Comparison of ENCODE assay signal across 22 mouse cellular contexts in genomic region chr4:118740988-118741698, GRCm38 (mm10). TPM values are rescaled to one million over a fixed set of nuclear protein-coding genes. Genes with fewer than 3 reads are reported as not detected.
DNase-seq lines count a peak whose midpoint lies in the region; ATAC-seq lines count a peak whose summit lies in the region.
"Had no signal": no experiment of that assay in that cellular context is flagged by ENCODE, and none has a peak within 500 bp of the region (broad histone marks: within the 10 kb centered on the region; RNA-seq: fewer than 3 reads in every experiment).

No protein-coding gene starts in this region.

- no peak overlapping the region for H3K9ac ChIP-seq in heart, embryonic 13.5 days
- no peak overlapping the region for H3K9ac ChIP-seq in hindbrain, embryonic 12.5 days
- no peak overlapping the region for H3K9ac ChIP-seq in midbrain, embryonic 14.5 days (replicated peaks; ENCODE audit: low read length)
- H3K9ac ChIP-seq: lung, embryonic 14.5 days had no signal

- ATAC-seq in heart, embryonic 13.5 days (ENCODE audit: extremely low read depth, insufficient number of reproducible peaks, low FRiP score, low TSS enrichment): no peak
- ATAC-seq in hindbrain, embryonic 12.5 days (ENCODE audit: low FRiP score): no peak
- ATAC-seq in midbrain, embryonic 14.5 days (ENCODE audit: low FRiP score, low TSS enrichment): no peak
- ATAC-seq in activated CD4-positive, CD25-positive, alpha-beta regulatory T cell, adult 4 months: no peak

- intact Hi-C loops in heart, postnatal 25 days (cut with DNase I): no loop called here

- H3K36me3 ChIP-seq in heart, embryonic 13.5 days: no peaks in the 10 kb centered on the region
- H3K36me3 ChIP-seq in hindbrain, embryonic 12.5 days: no peaks in the 10 kb centered on the region
- H3K36me3 ChIP-seq in midbrain, embryonic 14.5 days (ENCODE audit: control insufficient read depth, insufficient read depth, low read length): no peaks in the 10 kb centered on the region

- peaks cover 4% of the 10 kb centered on the region for H3K9me3 ChIP-seq in heart, embryonic 13.5 days
- H3K9me3 ChIP-seq in hindbrain, embryonic 12.5 days (replicated peaks): peaks cover 1% of the 10 kb centered on the region; the same call in 1 of the 2 replicates
- H3K9me3 ChIP-seq in midbrain, embryonic 14.5 days (ENCODE audit: control insufficient read depth, low read length): 0 out of 2 replicates have a peak, but pooled peaks cover 1% of the 10 kb centered on the region

- H3K27me3 ChIP-seq in heart, embryonic 13.5 days (replicated peaks): peaks cover 48% of the 10 kb centered on the region
- H3K27me3 ChIP-seq in hindbrain, embryonic 12.5 days: peaks cover 27% of the 10 kb centered on the region
- H3K27me3 ChIP-seq in midbrain, embryonic 14.5 days (ENCODE audit: control insufficient read depth, insufficient read depth, low read length): no peaks in the 10 kb centered on the region

- H3K27ac ChIP-seq in heart, embryonic 13.5 days (replicated peaks): no peak overlapping the region
- H3K27ac ChIP-seq in hindbrain, embryonic 12.5 days: no peak overlapping the region
- no peak overlapping the region for H3K27ac ChIP-seq in midbrain, embryonic 14.5 days (replicated peaks; ENCODE audit: low read depth, low read length)
- H3K27ac ChIP-seq: heart, adult 2 months; kidney, postnatal 0 days had no signal

- no peak overlapping the region for H3K4me3 ChIP-seq in heart, embryonic 13.5 days
- no peak overlapping the region for H3K4me3 ChIP-seq in hindbrain, embryonic 12.5 days
- no peak overlapping the region for H3K4me3 ChIP-seq in midbrain, embryonic 14.5 days (replicated peaks; ENCODE audit: low read depth, low read length)
- H3K4me3 ChIP-seq: heart, adult 2 months; megakaryocyte, embryonic 14.5 days had no signal

- WGBS in heart, embryonic 13.5 days: 10% methylated on average over 11 of the region's 11 CpGs
- 3% methylated on average over 11 of the region's 11 CpGs for WGBS in hindbrain, embryonic 12.5 days
- 4% methylated on average over 11 of the region's 11 CpGs for WGBS in midbrain, embryonic 14.5 days

- 0 out of 2 replicates have a peak, but pooled peaks cover 4% of the 10 kb centered on the region for H3K4me1 ChIP-seq in heart, embryonic 13.5 days
- H3K4me1 ChIP-seq in hindbrain, embryonic 12.5 days: peaks cover 4% of the 10 kb centered on the region; the same call in 1 of the 2 replicates
- H3K4me1 ChIP-seq in midbrain, embryonic 14.5 days (ENCODE audit: control insufficient read depth, insufficient read depth, low read length): no peaks in the 10 kb centered on the region
- H3K4me1 ChIP-seq: megakaryocyte, embryonic 14.5 days had no signal

- DNase-seq in heart, postnatal 25 days (ENCODE audit: low spot score): no peak
- DNase-seq in R1 (ENCODE audit: low read depth, low spot score) (peak; percentile 99), MN1 (ENCODE audit: low spot score) (no peak)
- DNase-seq in midbrain, embryonic 14.5 days: peak; percentile 0
- DNase-seq in layer of hippocampus, adult 18-20 months (ENCODE audit: low spot score in 2 of 2): no peak
- DNase-seq: adrenal gland, adult 2 months; heart, adult 2 months; layer of hippocampus, adult 9-11 months; liver; thymus, adult 18-20 months had no signal

- H3K4me2 ChIP-seq in heart, embryonic 13.5 days: peak overlapping the region; percentile 27
- peak overlapping the region; percentile 24; the same call in 1 of the 2 replicates for H3K4me2 ChIP-seq in hindbrain, embryonic 12.5 days (replicated peaks)
- H3K4me2 ChIP-seq in midbrain, embryonic 14.5 days (ENCODE audit: low read length): peak overlapping the region; percentile 19
- H3K4me2 ChIP-seq: lung, embryonic 14.5 days had no signal

RNA-seq across cellular contexts. Expression of gene Olfr1339, which starts 9.2 kb away (rescaled TPM):
- not detected in 2 replicates for polyA plus RNA-seq in heart, embryonic 13.5 days (2015; fragmentation: Nextera tagmentation; extraction: Ambion mirVana)
- not detected for total RNA-seq in heart, postnatal 25 days (2021)
- not detected in 2 replicates for polyA plus RNA-seq in hindbrain, embryonic 12.5 days (2016; fragmentation: Nextera tagmentation; extraction: Ambion mirVana)
- polyA plus RNA-seq in midbrain, embryonic 14.5 days (2014; fragmentation: Nextera tagmentation; extraction: Ambion mirVana): not detected in 2 replicates
- total RNA-seq in layer of hippocampus, adult 18-20 months (2021): not detected
- polyA plus RNA-seq in activated CD4-positive, CD25-positive, alpha-beta regulatory T cell, adult 4 months (2017; shearing (Covaris generic)): not detected
- total RNA-seq: adrenal gland, adult 2 months; gastrocnemius, adult 8-10 months; heart, adult 2 months; hematopoietic stem cell, adult 5-6 weeks; left cerebral cortex, postnatal 10 days had no signal
- polyA plus RNA-seq: adrenal gland, adult 2 months; cerebellum, adult 2 months; embryonic facial prominence, embryonic 11.5 days; heart, adult 2 months; kidney, postnatal 0 days; lung, embryonic 14.5 days; neural tube, embryonic 14.5 days had no signal

RNA-seq across cellular contexts. Expression of gene Olfr1338, which starts 17.4 kb away (rescaled TPM):
- not detected in 2 replicates for polyA plus RNA-seq in heart, embryonic 13.5 days (2015; fragmentation: Nextera tagmentation; extraction: Ambion mirVana)
- total RNA-seq in heart, postnatal 25 days (2021): not detected
- not detected in 2 replicates for polyA plus RNA-seq in hindbrain, embryonic 12.5 days (2016; fragmentation: Nextera tagmentation; extraction: Ambion mirVana)
- not detected in 2 replicates for polyA plus RNA-seq in midbrain, embryonic 14.5 days (2014; fragmentation: Nextera tagmentation; extraction: Ambion mirVana)
- not detected for total RNA-seq in layer of hippocampus, adult 18-20 months (2021)
- polyA plus RNA-seq in activated CD4-positive, CD25-positive, alpha-beta regulatory T cell, adult 4 months (2017; shearing (Covaris generic)): under 1 TPM in 1 of 2 experiments, not detected in 1; 0.20 TPM
- total RNA-seq: adrenal gland, adult 2 months; gastrocnemius, adult 8-10 months; heart, adult 2 months; hematopoietic stem cell, adult 5-6 weeks; left cerebral cortex, postnatal 10 days had no signal
- polyA plus RNA-seq: adrenal gland, adult 2 months; cerebellum, adult 2 months; embryonic facial prominence, embryonic 11.5 days; heart, adult 2 months; kidney, postnatal 0 days; lung, embryonic 14.5 days; neural tube, embryonic 14.5 days had no signal

RNA-seq across cellular contexts. Expression of gene Olfr1340, which starts 21.2 kb away (rescaled TPM):
- not detected in 2 replicates for polyA plus RNA-seq in heart, embryonic 13.5 days (2015; fragmentation: Nextera tagmentation; extraction: Ambion mirVana)
- not detected for total RNA-seq in heart, postnatal 25 days (2021)
- polyA plus RNA-seq in hindbrain, embryonic 12.5 days (2016; fragmentation: Nextera tagmentation; extraction: Ambion mirVana): not detected in 2 replicates
- polyA plus RNA-seq in midbrain, embryonic 14.5 days (2014; fragmentation: Nextera tagmentation; extraction: Ambion mirVana): not detected in 2 replicates
- not detected for total RNA-seq in layer of hippocampus, adult 18-20 months (2021)
- not detected for polyA plus RNA-seq in activated CD4-positive, CD25-positive, alpha-beta regulatory T cell, adult 4 months (2017; shearing (Covaris generic))
- total RNA-seq: adrenal gland, adult 2 months; gastrocnemius, adult 8-10 months; heart, adult 2 months; hematopoietic stem cell, adult 5-6 weeks; left cerebral cortex, postnatal 10 days had no signal
- polyA plus RNA-seq: adrenal gland, adult 2 months; cerebellum, adult 2 months; embryonic facial prominence, embryonic 11.5 days; heart, adult 2 months; kidney, postnatal 0 days; lung, embryonic 14.5 days; neural tube, embryonic 14.5 days had no signal

RNA-seq across cellular contexts. Expression of gene Olfr1341, which starts 37.8 kb away (rescaled TPM):
- not detected in 2 replicates for polyA plus RNA-seq in heart, embryonic 13.5 days (2015; fragmentation: Nextera tagmentation; extraction: Ambion mirVana)
- not detected for total RNA-seq in heart, postnatal 25 days (2021)
- polyA plus RNA-seq in hindbrain, embryonic 12.5 days (2016; fragmentation: Nextera tagmentation; extraction: Ambion mirVana): not detected in 2 replicates
- polyA plus RNA-seq in midbrain, embryonic 14.5 days (2014; fragmentation: Nextera tagmentation; extraction: Ambion mirVana): not detected in 2 replicates
- not detected for total RNA-seq in layer of hippocampus, adult 18-20 months (2021)
- not detected for polyA plus RNA-seq in activated CD4-positive, CD25-positive, alpha-beta regulatory T cell, adult 4 months (2017; shearing (Covaris generic))
- total RNA-seq: adrenal gland, adult 2 months; gastrocnemius, adult 8-10 months; heart, adult 2 months; hematopoietic stem cell, adult 5-6 weeks; left cerebral cortex, postnatal 10 days had no signal
- polyA plus RNA-seq: adrenal gland, adult 2 months; cerebellum, adult 2 months; heart, adult 2 months; kidney, postnatal 0 days; lung, embryonic 14.5 days; neural tube, embryonic 14.5 days had no signal

RNA-seq across cellular contexts. Expression of gene Olfr1337, which starts 41.2 kb away (rescaled TPM):
- not detected in 2 replicates for polyA plus RNA-seq in heart, embryonic 13.5 days (2015; fragmentation: Nextera tagmentation; extraction: Ambion mirVana)
- not detected for total RNA-seq in heart, postnatal 25 days (2021)
- not detected in 2 replicates for polyA plus RNA-seq in hindbrain, embryonic 12.5 days (2016; fragmentation: Nextera tagmentation; extraction: Ambion mirVana)
- polyA plus RNA-seq in midbrain, embryonic 14.5 days (2014; fragmentation: Nextera tagmentation; extraction: Ambion mirVana): not detected in 2 replicates
- not detected for total RNA-seq in layer of hippocampus, adult 18-20 months (2021)
- not detected for polyA plus RNA-seq in activated CD4-positive, CD25-positive, alpha-beta regulatory T cell, adult 4 months (2017; shearing (Covaris generic))
- total RNA-seq: adrenal gland, adult 2 months; gastrocnemius, adult 8-10 months; heart, adult 2 months; hematopoietic stem cell, adult 5-6 weeks; left cerebral cortex, postnatal 10 days had no signal
- polyA plus RNA-seq: adrenal gland, adult 2 months; cerebellum, adult 2 months; embryonic facial prominence, embryonic 11.5 days; heart, adult 2 months; kidney, postnatal 0 days; lung, embryonic 14.5 days; neural tube, embryonic 14.5 days had no signal

Comparison
In these comparisons a context has a peak if more than half of its experiments do, and no peak if none do; other contexts are left out.
1. DNase-seq: peak in R1 (single experiment) and midbrain, embryonic 14.5 days (single experiment); none in heart, postnatal 25 days (single experiment), layer of hippocampus, adult 18-20 months (0 of 2) and MN1 (single experiment).
2. Peak in every context shown above with its lines, with median percentiles within 50 percentile points of each other: H3K4me2 ChIP-seq.